Mouse (Mus musculus): ENCODE measurements around the gene Dnase1.
A peak's percentile ranks its signal among the peaks of the same experiment; 100 is the strongest.
"Not testable (repeated sequence)": the region's sequence is repeated elsewhere in the genome, so short reads cannot be mapped to it uniquely, and the experiment has no call there.

Gene Dnase1

DNA sequence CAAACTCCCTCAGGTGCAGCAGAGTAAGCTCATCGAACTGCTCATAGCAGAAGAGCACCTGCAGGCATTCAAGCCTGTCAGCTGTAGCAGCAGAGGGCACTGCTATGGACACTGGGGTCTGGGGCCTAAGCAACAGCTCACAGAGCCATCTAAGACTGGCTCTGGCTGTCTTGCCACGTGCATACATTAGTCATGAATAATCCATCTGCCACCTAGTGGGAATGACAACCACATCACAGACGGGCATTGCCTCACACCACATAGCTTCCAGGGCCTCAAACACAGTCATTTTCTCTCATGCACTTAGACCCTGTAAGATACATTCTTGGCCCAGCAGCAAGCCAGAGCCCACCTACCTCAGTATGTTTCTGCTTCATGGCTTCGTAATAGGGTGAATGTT is 8.8 kb downstream of the Dnase1 start:
- no peak for DNase-seq (ENCODE audit: low spot score)

DNA sequence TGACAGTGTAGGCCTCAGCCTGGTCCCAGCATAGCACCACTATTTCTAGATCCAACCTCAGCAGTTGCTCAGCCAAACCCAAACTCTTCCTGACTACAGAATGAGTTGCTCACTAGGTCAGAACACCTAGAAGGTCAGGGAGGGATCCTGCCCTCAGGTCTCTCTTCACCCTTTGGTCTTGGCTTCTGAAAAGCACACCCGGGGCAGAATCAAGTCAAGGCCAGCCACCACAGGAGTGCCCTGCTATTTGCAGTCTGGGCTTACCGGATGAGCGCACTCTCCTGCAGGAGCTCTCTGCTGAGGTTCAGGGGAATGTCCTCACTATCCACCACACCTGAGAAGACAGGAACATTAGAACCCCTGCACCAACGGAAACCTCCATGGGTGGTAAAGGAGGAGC is 15.9 kb downstream of the Dnase1 start:
- DNase-seq (ENCODE audit: low spot score): no peak

- DNase-seq (ENCODE audit: low spot score): no peak
Observed at GRCm38 (mm10) chr16:4053811-4054210, 17.1 kb downstream of the Dnase1 start.

GRCm38 (mm10) chr16:4064945-4065344 is 28.2 kb downstream of the Dnase1 start:
- DNase-seq (ENCODE audit: low spot score): no peak

DNA sequence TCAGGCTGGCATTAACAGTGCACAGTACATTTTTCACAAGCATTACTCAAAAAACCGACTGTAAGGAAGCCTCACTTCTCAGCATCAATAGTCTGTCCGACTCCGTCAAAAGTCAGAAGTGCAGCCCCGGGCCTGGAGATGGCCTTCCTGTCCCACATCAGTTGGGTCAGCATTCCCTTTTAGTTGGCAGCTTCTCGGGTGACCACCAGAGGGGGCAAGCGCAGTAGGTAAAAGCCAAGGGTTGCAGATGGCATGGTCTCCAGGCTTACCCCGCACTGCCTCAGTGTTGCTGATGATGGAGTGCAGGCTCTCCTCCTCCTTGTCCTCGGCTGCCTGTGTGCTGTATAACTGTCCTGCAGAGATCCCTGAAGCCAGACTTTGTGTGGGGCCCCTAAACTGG is 31.8 kb downstream of the Dnase1 start:
- peak; percentile 23 for DNase-seq (ENCODE audit: low spot score)

- no peak for DNase-seq (ENCODE audit: low spot score)
Observed at GRCm38 (mm10) chr16:4074297-4074696, 37.6 kb downstream of the Dnase1 start.

- DNase-seq (ENCODE audit: low spot score): no peak
Observed at GRCm38 (mm10) chr16:4074836-4075235, 38.1 kb downstream of the Dnase1 start.

DNA sequence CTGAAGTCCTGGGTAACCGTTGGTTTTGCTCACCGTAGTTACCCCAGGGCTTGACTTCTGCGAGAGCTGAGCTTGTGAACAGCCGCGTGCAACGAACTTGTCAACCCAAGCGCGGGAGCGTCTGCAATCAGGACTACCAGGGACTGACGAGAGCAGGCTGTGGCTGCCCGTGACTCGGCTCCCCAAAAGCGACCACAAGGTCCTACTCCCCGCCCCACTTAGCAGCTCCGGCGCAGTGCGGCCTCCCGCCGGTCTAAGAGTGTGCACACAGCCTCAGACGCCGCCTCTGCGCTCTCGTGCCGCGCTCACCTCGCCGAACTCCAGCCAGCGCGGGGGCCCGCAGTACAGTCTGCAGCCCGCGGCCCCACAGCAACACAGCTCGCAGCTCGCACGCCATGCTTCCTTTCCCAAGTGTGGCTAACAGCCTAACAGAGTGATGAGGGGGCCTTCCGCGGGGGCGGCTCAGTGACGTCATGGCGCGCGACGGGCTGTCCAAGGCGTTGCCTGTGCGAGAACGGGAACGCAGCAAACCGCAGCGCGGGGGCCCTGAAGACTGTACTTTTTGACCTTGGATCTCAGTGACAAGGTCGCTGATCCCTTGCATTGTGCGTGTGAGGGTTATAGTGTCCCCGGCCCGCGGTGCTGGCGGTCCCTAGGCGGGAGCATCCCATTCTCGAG is 40.8 kb downstream of the Dnase1 start, which contains the start of gene Trap1:
Trap1 (minus strand) TSS at position 444 of the 678 bp plus-strand sequence.
- DNase-seq (ENCODE audit: low spot score): peak; percentile 92

DNA sequence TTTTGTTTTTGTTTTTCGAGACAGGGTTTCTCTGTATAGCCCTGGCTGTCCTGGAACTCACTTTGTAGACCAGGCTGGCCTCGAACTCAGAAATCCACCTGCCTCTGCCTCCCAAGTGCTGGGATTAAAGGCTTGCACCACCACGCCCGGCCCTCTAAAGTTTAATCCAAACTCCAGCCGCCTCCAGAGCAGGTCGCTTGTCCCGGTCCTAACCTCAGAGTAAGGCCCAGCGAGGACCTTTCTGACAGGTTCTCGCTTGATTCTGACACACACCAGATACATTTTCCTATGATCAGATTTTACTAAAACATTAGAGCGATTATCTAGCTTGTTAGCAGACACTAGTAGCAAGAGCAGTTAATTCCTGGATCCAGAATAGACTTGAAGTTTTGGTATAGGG is 41.6 kb downstream of the Dnase1 start:
- DNase-seq (ENCODE audit: low spot score): not testable (repeated sequence)

DNA sequence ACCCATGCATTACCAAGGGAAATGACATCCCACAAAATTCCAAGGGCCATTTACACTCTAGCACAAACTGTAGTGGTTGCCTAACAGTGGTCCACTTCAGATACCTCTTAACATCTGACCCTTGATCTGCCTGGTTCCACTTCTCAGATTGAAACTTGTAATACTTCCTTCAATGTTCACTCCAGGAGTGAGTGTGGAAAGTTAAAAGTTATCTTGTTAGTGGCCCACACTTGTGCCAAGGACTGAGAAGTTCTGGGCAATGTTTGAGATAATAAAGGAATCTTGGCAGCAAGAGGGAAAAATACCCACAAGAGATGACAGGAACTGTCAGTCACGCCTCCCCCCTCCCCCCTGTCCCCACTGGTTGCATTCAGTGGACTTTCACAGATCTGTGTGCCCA is 42.9 kb downstream of the Dnase1 start:
- no peak for DNase-seq (ENCODE audit: low spot score)

DNA sequence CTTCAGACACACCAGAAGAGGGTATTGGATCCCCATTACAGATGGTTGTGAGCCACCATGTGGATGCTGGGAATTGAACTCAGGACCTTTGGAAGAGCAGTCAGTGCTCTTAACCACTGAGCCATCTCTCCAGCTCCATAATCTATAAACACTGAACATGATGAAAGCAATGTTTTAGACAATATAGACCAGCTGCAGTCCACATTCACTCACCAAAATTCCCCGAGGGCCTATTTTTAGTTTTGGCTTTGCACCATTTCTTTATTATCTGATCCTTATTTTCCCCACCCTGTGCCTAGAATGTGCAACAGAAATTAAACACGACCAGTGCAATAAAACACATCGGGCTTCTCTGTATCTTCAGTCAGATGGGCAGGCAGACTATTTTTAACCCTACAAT is 43.7 kb downstream of the Dnase1 start:
- not testable (repeated sequence) for DNase-seq (ENCODE audit: low spot score)

DNA sequence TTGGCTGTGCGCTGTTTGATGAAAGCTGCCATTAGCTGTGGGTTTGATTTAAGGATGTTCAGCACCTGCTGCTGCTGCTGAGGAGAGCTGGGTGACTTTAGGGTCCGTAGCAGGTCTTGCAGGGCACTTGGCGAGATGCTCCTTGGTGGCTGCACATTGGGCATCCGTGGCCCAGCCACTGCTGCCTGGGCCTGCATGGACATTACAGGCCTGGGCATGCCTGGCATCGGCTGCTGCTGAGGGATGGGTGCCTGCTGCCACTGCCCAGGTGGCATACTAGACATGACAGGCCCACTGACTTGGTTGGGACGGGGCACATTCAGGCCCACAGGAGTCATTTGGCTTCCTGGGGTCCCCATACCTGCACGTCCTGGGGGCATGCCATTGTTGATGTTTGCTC is 48.3 kb downstream of the Dnase1 start:
- DNase-seq (ENCODE audit: low spot score): no peak

- DNase-seq (ENCODE audit: low spot score): no peak
Observed at GRCm38 (mm10) chr16:4085851-4086387, 49.2 kb downstream of the Dnase1 start.

DNA sequence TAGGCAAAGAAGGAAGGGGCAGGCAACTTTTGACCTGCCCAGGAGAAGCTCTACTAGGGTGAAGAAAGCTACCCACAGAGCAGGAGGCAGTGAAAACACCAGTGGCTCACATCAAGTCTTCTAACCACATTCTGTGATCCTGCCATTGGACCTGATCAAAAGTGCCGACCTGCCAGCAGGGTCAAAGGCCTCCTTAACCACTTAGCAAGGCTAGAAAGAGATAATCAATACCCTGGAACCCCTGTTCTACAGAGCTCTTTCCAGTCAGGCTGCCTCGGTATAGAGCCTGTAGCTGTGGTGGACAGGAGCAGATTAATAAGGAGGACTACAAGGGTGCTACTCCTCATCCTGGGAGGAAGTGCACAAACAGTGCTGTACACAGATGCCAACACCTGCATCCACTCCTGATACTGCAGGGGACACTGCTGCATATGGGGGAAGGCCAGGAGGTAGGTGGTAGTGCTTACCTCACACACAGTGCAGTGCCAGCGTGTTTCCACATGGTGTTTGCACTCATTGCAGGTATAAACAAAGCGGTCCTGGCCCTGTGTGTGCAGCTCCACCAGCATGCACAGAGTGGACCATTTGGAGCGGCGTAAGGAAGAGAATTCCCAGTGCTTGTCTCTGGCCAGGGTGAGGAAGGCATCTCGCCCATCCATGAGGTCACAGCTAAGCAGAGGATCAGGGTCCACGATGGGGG is 50.6 kb downstream of the Dnase1 start:
- no peak for DNase-seq (ENCODE audit: low spot score)
